Mouse (Mus musculus) forebrain, embryonic 10.5 days (tissue): ENCODE results near the gene Gstk1. TPM values are rescaled to one million over a fixed set of nuclear protein-coding genes. Genes with fewer than 3 reads are reported as not detected.

ENCODE experiments used
- DNase-seq: peaks from one replicate; pipeline ENCODE4 v3.0.0-alpha.2; 2017; ENCODE audit warnings: low spot score; ENCODE audit errors: extremely low spot score
- H3K27ac ChIP-seq: fragments of 300-500 bp; sonication (generic); 2 replicates; pipeline ENCODE4 v1.5.1; 2016; ENCODE audit warnings: mild to moderate bottlenecking
- H3K27me3 ChIP-seq: fragments of 300-500 bp; sonication (generic); 2 replicates; pipeline ENCODE4 v1.6.1; 2016; ENCODE audit warnings: mild to moderate bottlenecking; ENCODE audit not compliant: poor library complexity, severe bottlenecking
- H3K36me3 ChIP-seq: fragments of 300-500 bp; sonication (generic); replicated peaks from 2 replicates; pipeline ENCODE4 v1.6.1; 2016; ENCODE audit warnings: mild to moderate bottlenecking, moderate library complexity
- H3K4me1 ChIP-seq: fragments of 300-500 bp; sonication (generic); 2 replicates; pipeline ENCODE4 v1.6.1; 2016
- H3K4me3 ChIP-seq: fragments of 300-500 bp; sonication (generic); 2 replicates; pipeline ENCODE4 v1.5.1; 2016; ENCODE audit warnings: mild to moderate bottlenecking, moderate library complexity
- H3K9me3 ChIP-seq: fragments of 300-500 bp; sonication (generic); 2 replicates; pipeline ENCODE4 v1.6.1; 2016; ENCODE audit warnings: mild to moderate bottlenecking, moderate library complexity
- WGBS: fragments of 180-500 bp; shearing (Covaris S2); methylation state at CpG from one replicate; pipeline ENCODE4 v1.1.7; 2016; 5-methylcytosine and 5-hydroxymethylcytosine counted together
- polyA plus RNA-seq: library from polyadenylated mRNA; unstranded; fragments of >200 nt; fragmentation: Nextera tagmentation; extraction: Ambion mirVana; gene quantifications from 2 replicates; pipeline ENCODE4 v1.2.1, GENCODE M21; 2016

Gstk1 gene
- polyA plus RNA-seq, 1 experiment from 2014 or later = 18.3 TPM

GRCm38 (mm10) chr6:42287562-42287961 lies 41.8 kb downstream of the Gstk1 start:
- Histone ChIP-seq H3K4me1 (no peaks in the 10 kb centered on the region), H3K27ac (no peak overlapping the region), H3K9me3 (no peaks in the 10 kb centered on the region), H3K36me3 (peaks cover 73% of the 10 kb centered on the region), H3K27me3 (no peaks in the 10 kb centered on the region), H3K4me3 (no peak overlapping the region)
- DNase-seq = no peak

GRCm38 (mm10) chr6:42293327-42293726 lies 47.6 kb downstream of the Gstk1 start:
- 89% methylated on average over 6 of the region's 6 CpGs for WGBS
- Histone ChIP-seq H3K36me3 (peaks cover 78% of the 10 kb centered on the region), H3K27me3 (no peaks in the 10 kb centered on the region), H3K4me1 (no peaks in the 10 kb centered on the region), H3K27ac (no peak overlapping the region), H3K9me3 (no peaks in the 10 kb centered on the region), H3K4me3 (no peak overlapping the region)
- DNase-seq = no peak

- Histone ChIP-seq H3K27me3 (no peaks in the 10 kb centered on the region), H3K9me3 (no peaks in the 10 kb centered on the region), H3K36me3 (peaks cover 92% of the 10 kb centered on the region), H3K4me1 (no peaks in the 10 kb centered on the region), H3K4me3 (no peak overlapping the region), H3K27ac (no peak overlapping the region)
- WGBS = 85% methylated on average over 3 of the region's 3 CpGs
- DNase-seq = no peak
These were observed 49.9 kb downstream of the Gstk1 start for GRCm38 (mm10) chr6:42295549-42296094.

GRCm38 (mm10) chr6:42299362-42299761 lies 53.6 kb downstream of the Gstk1 start:
- Histone ChIP-seq H3K4me1 (no peaks in the 10 kb centered on the region), H3K27ac (no peak overlapping the region), H3K4me3 (no peak overlapping the region), H3K36me3 (peaks cover 74% of the 10 kb centered on the region), H3K9me3 (no peaks in the 10 kb centered on the region), H3K27me3 (no peaks in the 10 kb centered on the region)
- WGBS = 95% methylated on average over 5 of the region's 5 CpGs
- DNase-seq = no peak

Other genes starting within 250 kb of the Gstk1 start
- gene Sva, start 207.5 kb upstream of the Gstk1 start, polyA plus RNA-seq = not detected in 2 replicates
- gene Tas2r139, start 105.0 kb upstream of the Gstk1 start, polyA plus RNA-seq = not detected in 2 replicates
- not detected in 2 replicates for gene Tas2r144, start 30.6 kb upstream of the Gstk1 start, polyA plus RNA-seq
- gene Tmem139, start 16.0 kb downstream of the Gstk1 start, polyA plus RNA-seq = 0.36 and 0.41 TPM in 2 replicates
- 80.3 and 83.9 TPM in 2 replicates for gene Casp2, start 19.1 kb downstream of the Gstk1 start, polyA plus RNA-seq
- 1.2 and 1.5 TPM in 2 replicates for gene Clcn1, start 40.8 kb downstream of the Gstk1 start, polyA plus RNA-seq
- gene Fam131b, start 78.7 kb downstream of the Gstk1 start, polyA plus RNA-seq = 1.5 and 1.6 TPM in 2 replicates
- gene Zyx, start 103.7 kb downstream of the Gstk1 start, polyA plus RNA-seq = 79.3 and 80.8 TPM in 2 replicates
- 1.8 and 2.0 TPM in 2 replicates for gene Epha1, start 127.3 kb downstream of the Gstk1 start, polyA plus RNA-seq
- not detected in 2 replicates for gene Tas2r143, start 154.3 kb downstream of the Gstk1 start, polyA plus RNA-seq
- gene Tas2r135, start 159.5 kb downstream of the Gstk1 start, polyA plus RNA-seq = not detected in 2 replicates
- not detected in 2 replicates for gene Tas2r126, start 188.6 kb downstream of the Gstk1 start, polyA plus RNA-seq
- gene Olfr458, start 219.3 kb downstream of the Gstk1 start, polyA plus RNA-seq = not detected in 2 replicates
- gene Olfr457, start 230.4 kb downstream of the Gstk1 start, polyA plus RNA-seq = not detected in 2 replicates
- gene Olfr456, start 241.3 kb downstream of the Gstk1 start, polyA plus RNA-seq = not detected in 2 replicates